Mouse (Mus musculus) forebrain, embryonic 16.5 days (tissue): ENCODE measurements around the gene Trpv5. TPM values are rescaled to one million over a fixed set of nuclear protein-coding genes. Genes with fewer than 3 reads are reported as not detected.
A peak's percentile ranks its signal among the peaks of the same experiment; 100 is the strongest.

Experiments used
- ATAC-seq: fragments of 200-750 bp; cut with Nextera tagmentation; 2 replicates; pipeline ENCODE4 v1.8.0; 2017; ENCODE audit warnings: mild to moderate bottlenecking, moderate library complexity
- H3K27ac ChIP-seq: fragments of 300-500 bp; sonication (generic); 2 replicates; pipeline ENCODE4 v1.5.1; 2014; ENCODE audit warnings: low read length, control low read depth
- H3K27me3 ChIP-seq: fragments of 300-500 bp; sonication (generic); replicated peaks from 2 replicates; pipeline ENCODE4 v1.6.1; 2014; ENCODE audit warnings: low read length; ENCODE audit not compliant: control insufficient read depth, insufficient read depth
- H3K36me3 ChIP-seq: fragments of 300-500 bp; sonication (generic); 2 replicates; pipeline ENCODE4 v1.6.1; 2014; ENCODE audit not compliant: control insufficient read depth, insufficient read depth
- H3K4me1 ChIP-seq: fragments of 300-500 bp; sonication (generic); replicated peaks from 2 replicates; pipeline ENCODE4 v1.6.1; 2014; ENCODE audit warnings: low read length; ENCODE audit not compliant: control insufficient read depth, insufficient read depth
- H3K4me2 ChIP-seq: fragments of 300-500 bp; sonication (generic); 2 replicates; pipeline ENCODE4 v1.6.1; 2014; ENCODE audit warnings: mild to moderate bottlenecking, low read length, control low read depth
- H3K4me3 ChIP-seq: fragments of 300-500 bp; sonication (generic); replicated peaks from 2 replicates; pipeline ENCODE4 v1.5.1; 2014; ENCODE audit warnings: mild to moderate bottlenecking, low read length, control low read depth
- H3K9ac ChIP-seq: fragments of 300-500 bp; sonication (generic); replicated peaks from 2 replicates; pipeline ENCODE4 v1.6.1; 2014; ENCODE audit warnings: low read depth, low read length, control low read depth
- H3K9me3 ChIP-seq: fragments of 300-500 bp; sonication (generic); 2 replicates; pipeline ENCODE4 v1.6.1; 2016; ENCODE audit warnings: low read length; ENCODE audit not compliant: control insufficient read depth
- WGBS: fragments of 180-500 bp; shearing (Covaris S2); extraction: QIAGEN DNeasy Blood & Tissue Kit; methylation state at CpG from one replicate; pipeline ENCODE4 v1.1.7; 2014; 5-methylcytosine and 5-hydroxymethylcytosine counted together
- polyA plus RNA-seq: library from polyadenylated mRNA; unstranded; fragments of >200 nt; fragmentation: Nextera tagmentation; extraction: Ambion mirVana; gene quantifications from 2 replicates; pipeline ENCODE4 v1.2.1, GENCODE M21; 2015

The Trpv5 gene
- polyA plus RNA-seq, 1 experiment from 2014 or later: not detected

DNA sequence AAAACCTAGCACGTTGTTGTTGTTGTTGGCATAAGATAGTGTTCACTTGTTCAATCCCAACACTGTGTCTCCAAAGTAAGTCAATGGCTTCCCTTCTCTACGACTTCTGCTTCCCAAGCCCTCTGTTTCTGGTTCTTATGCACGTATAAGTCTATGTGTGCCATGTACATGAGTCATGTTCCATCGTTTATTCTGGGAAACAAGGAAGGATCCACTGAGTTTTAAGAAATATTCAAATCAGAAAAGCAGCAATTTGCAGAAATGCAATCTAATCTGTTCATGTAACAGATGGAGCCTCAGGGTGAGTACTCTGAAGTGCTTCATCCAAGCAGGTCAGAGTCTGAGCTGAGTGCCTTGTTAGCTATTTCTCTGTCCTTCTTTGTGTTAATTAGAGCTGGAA lies 49.0 kb downstream of the Trpv5 start:
- WGBS: 79% methylated on average over 4 of the region's 4 CpGs
- H3K27me3 ChIP-seq: no peaks in the 10 kb centered on the region
- ATAC-seq: no peak

DNA sequence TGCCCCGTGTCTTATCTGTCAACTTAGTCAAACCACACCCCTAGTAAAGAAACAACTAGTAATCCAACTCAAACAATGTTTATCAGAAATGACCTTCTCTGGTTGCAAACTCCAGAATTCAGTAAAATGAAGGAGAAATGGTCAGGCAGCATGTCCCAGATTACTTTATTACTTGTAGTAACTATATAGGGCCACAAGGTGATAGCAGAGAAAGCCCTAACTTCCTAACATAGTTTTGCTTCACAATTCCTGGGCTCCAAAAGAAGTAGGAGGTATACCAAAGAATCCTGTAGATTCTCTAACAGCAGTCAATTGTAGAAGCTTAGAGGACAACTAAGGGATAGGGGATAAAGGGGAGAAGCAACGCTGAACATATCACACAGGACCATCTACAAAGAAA lies 49.8 kb downstream of the Trpv5 start:
- Histone ChIP-seq H3K27ac (no peak overlapping the region), H3K4me1 (no peaks in the 10 kb centered on the region), H3K36me3 (no peaks in the 10 kb centered on the region), H3K27me3 (no peaks in the 10 kb centered on the region), H3K4me3 (no peak overlapping the region), H3K4me2 (no peak overlapping the region), H3K9ac (no peak overlapping the region), H3K9me3 (no peaks in the 10 kb centered on the region)
- WGBS: 85% methylated on average over 2 of the region's 2 CpGs
- ATAC-seq: no peak

More for the DNA sequence above, 49.0 kb downstream of the Trpv5 start:
- H3K9me3 ChIP-seq: no peaks in the 10 kb centered on the region
- no peaks in the 10 kb centered on the region for H3K36me3 ChIP-seq
- H3K27ac ChIP-seq: no peak overlapping the region
- no peak overlapping the region for H3K9ac ChIP-seq
- H3K4me3 ChIP-seq: no peak overlapping the region
- no peaks in the 10 kb centered on the region for H3K4me1 ChIP-seq
- no peak overlapping the region for H3K4me2 ChIP-seq

DNA sequence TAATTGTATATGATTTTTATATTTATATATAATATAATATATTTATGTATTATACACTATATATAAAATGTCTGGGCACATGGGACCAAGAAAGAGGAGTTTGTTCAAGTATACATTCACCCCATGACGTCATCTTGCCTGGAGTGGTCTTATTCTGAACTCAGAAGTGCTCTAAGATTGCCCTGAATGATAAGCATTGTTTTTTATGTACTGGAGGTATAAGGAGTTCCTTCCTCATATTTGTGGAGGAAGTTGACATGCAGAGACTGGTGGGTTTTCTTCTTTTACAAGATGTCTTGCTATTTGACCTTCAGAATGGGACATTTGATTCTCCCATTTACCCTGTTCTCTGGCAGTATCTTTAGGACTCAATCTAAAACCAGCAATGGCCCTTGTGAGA lies 52.4 kb downstream of the Trpv5 start:
- no peaks in the 10 kb centered on the region for H3K36me3 ChIP-seq
- 83% methylated on average over 1 of the region's 1 CpGs for WGBS
- no peak overlapping the region for H3K27ac ChIP-seq
- H3K4me2 ChIP-seq: no peak overlapping the region
- no peak overlapping the region for H3K4me3 ChIP-seq
- no peak for ATAC-seq
- no peak overlapping the region for H3K9ac ChIP-seq
- no peaks in the 10 kb centered on the region for H3K9me3 ChIP-seq
- H3K4me1 ChIP-seq: no peaks in the 10 kb centered on the region
- no peaks in the 10 kb centered on the region for H3K27me3 ChIP-seq

DNA sequence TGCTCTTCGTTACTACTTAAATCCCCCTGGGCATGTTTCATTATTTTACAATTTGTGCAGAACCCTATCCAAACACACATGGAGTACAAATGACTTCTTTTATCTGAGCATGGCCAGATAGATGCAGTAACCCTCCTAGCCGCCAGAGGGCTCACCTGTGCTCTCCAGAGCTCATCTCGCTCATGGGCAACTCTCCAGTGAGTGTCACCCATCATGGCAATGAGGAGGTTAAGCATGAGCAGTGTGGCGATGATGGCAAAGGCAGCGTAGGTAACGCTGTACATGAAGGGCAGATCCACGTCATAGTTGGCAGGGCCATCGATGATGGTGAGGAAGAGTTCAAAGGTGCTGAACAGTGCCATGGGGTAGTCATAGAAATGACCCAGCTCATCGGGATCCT lies 57.9 kb downstream of the Trpv5 start:
- no peaks in the 10 kb centered on the region for H3K9me3 ChIP-seq
- WGBS: 67% methylated on average over 9 of the region's 9 CpGs
- H3K4me1 ChIP-seq: no peaks in the 10 kb centered on the region
- H3K27ac ChIP-seq: no peak overlapping the region
- H3K4me2 ChIP-seq: no peak overlapping the region
- H3K4me3 ChIP-seq: no peak overlapping the region
- H3K36me3 ChIP-seq: no peaks in the 10 kb centered on the region
- ATAC-seq: no peak
- H3K9ac ChIP-seq: no peak overlapping the region
- H3K27me3 ChIP-seq: no peaks in the 10 kb centered on the region

DNA sequence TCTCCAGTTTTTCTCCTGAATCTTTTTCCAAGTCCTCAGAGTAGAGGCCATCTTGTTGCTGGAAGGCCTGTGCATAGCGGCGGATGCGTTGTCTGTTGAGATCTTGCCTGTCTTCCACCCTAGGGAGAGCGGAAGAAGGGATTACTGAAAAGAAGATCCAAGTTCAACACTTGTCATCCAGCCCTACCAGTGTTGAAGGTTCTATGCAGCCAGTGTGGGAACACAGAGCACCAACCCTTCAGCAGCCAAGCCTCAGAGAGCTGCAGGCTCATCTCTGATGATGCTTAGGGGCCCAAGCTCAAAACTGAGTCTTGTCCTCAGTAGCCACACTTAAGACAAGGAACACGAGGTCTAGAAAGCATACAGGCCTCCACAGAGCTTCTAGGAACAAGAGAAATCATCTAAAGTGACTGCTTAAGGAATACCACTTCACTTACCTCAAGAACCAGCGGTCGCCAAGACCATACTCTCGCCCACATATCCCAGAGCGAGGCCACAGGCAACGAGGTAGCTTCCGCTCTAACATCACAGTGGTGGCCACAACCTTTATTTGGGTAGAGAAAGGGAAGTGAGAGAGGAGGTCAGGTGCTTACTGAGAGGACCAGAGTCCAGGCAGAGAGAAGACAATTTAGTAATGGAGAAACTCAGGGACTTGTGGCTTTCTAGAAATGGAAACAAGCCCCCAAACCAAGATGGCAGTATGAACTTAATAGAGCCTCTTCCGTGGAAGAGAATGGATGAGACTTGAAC lies 59.2 kb downstream of the Trpv5 start:
- Histone ChIP-seq H3K4me1 (no peaks in the 10 kb centered on the region), H3K27me3 (no peaks in the 10 kb centered on the region), H3K9me3 (no peaks in the 10 kb centered on the region), H3K27ac (no peak overlapping the region), H3K4me3 (no peak overlapping the region), H3K4me2 (no peak overlapping the region), H3K9ac (no peak overlapping the region), H3K36me3 (no peaks in the 10 kb centered on the region)
- no peak for ATAC-seq
- 91% methylated on average over 12 of the region's 12 CpGs for WGBS

DNA sequence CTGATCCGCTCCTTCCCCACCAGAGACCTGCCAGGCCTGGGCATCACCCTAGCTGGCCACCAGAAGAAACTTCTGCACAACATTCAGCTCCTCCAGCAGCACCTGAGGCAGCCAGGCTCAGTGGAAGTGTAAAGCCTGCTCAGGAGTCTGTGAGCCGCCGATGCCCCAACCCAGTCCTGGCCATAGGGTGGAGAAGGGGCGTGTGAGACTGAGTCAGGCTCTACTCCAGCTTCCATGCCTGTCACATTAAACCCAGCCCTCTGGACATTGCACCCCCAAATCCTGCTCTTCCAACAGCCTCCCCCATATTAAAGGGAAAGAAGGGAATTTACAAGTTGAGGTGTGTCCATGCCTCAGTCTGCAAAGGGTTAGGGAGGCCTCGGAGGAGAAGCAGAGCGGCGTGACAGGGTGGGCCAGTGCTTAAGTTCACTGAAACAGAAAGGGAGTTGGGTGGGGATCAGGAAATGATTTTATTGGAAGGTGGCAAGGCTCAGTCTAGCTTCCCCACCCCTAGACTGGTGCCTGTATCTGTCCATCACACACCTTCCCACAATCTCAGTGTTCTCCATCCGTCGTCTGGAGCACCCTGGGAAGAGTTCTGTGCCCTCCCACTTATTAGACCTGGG lies 60.3 kb downstream of the Trpv5 start:
- no peak overlapping the region for H3K9ac ChIP-seq
- H3K4me1 ChIP-seq: no peaks in the 10 kb centered on the region
- no peaks in the 10 kb centered on the region for H3K27me3 ChIP-seq
- no peaks in the 10 kb centered on the region for H3K9me3 ChIP-seq
- 96% methylated on average over 9 of the region's 9 CpGs for WGBS
- H3K4me2 ChIP-seq: no peak overlapping the region
- H3K4me3 ChIP-seq: no peak overlapping the region
- H3K27ac ChIP-seq: no peak overlapping the region
- ATAC-seq: no peak
- H3K36me3 ChIP-seq: peaks cover 2% of the 10 kb centered on the region; the same call in 1 of the 2 replicates

DNA sequence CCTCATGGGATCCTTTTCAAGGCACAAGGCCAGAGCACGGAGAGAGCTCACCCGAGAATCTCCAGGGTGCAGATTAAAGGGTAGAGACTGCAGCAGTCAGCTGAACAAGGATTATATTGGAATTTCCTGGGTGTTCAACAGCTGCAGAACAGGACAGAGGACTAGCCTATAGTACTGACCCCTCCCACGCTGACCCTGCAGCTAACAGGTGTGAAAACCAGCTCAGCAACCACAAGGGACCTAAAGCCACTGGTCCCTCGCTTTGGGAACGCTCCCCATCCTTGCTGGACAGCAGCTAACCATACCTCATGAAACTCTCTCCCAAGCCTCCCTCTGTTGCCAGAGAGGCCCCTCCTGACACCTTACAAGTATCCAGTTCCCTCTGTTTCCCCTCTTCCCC lies 72.9 kb downstream of the Trpv5 start:
- H3K4me3 ChIP-seq: no peak overlapping the region

DNA sequence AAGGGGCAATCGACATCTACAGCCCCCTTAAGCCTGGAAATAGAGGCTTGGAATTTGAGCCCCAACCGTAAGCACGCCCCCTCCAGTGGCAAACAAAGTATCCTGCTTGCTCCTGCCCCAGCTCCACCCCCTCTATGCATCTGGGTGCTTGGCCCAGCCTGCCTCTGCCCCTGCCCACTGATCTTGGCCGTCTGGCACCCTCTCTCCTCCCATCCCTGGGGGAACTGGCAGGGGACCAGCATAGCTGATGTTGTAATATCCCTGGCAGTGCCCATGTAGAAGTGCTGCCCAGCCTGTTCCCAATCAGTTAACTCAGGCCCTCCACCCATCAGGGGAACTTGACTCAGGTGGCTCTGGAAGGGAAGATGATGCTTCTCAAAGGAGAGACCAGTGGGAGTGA lies 74.4 kb downstream of the Trpv5 start:
- Histone ChIP-seq H3K36me3 (no peaks in the 10 kb centered on the region), H3K27ac (no peak overlapping the region), H3K4me1 (peaks cover 18% of the 10 kb centered on the region), H3K4me2 (peak overlapping the region; percentile 69), H3K9me3 (no peaks in the 10 kb centered on the region), H3K4me3 (peak overlapping the region; percentile 86), H3K9ac (peak overlapping the region; percentile 88), H3K27me3 (no peaks in the 10 kb centered on the region)
- whole genome bisulfite sequencing: 2% methylated on average over 4 of the region's 4 CpGs
- peak; percentile 13 for ATAC-seq

More for the DNA sequence above, 72.9 kb downstream of the Trpv5 start:
- Histone ChIP-seq H3K4me1 (peaks cover 18% of the 10 kb centered on the region), H3K4me2 (no peak overlapping the region), H3K27ac (no peak overlapping the region), H3K9me3 (no peaks in the 10 kb centered on the region), H3K36me3 (no peaks in the 10 kb centered on the region), H3K27me3 (no peaks in the 10 kb centered on the region), H3K9ac (no peak overlapping the region)
- 65% methylated on average over 5 of the region's 5 CpGs for WGBS
- ATAC-seq: no peak

DNA sequence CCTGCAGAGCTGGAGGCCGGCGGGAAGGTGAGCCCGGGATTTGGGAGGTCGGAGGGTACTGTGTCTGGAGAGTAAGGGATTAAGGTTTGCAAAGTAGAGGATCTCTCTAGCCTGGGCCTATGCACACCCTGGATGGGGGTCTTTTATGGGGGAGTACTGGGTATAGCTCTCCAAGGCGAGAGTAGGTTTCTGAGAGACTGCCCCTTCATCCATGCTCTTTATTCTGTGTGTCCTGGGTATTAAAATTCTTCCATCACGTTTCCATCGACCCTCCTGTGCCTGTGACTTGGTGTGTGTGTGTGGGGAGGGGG lies 74.8 kb downstream of the Trpv5 start:
- 1% methylated on average over 7 of the region's 7 CpGs for WGBS

More for the DNA sequence above, 74.8 kb downstream of the Trpv5 start:
- peak overlapping the region; percentile 95 for H3K27ac ChIP-seq
- peak overlapping the region; percentile 88 for H3K9ac ChIP-seq
- no peaks in the 10 kb centered on the region for H3K27me3 ChIP-seq
- peak overlapping the region; percentile 86 for H3K4me3 ChIP-seq
- ATAC-seq: peak; percentile 34
- H3K4me2 ChIP-seq: peak overlapping the region; percentile 69
- H3K36me3 ChIP-seq: no peaks in the 10 kb centered on the region
- H3K4me1 ChIP-seq: peaks cover 18% of the 10 kb centered on the region
- H3K9me3 ChIP-seq: no peaks in the 10 kb centered on the region
